Mouse (Mus musculus): ENCODE measurements around the gene Fkbp5. TPM values are rescaled to one million over a fixed set of nuclear protein-coding genes. Genes with fewer than 3 reads are reported as not detected.

The Fkbp5 gene
- total RNA-seq, 2 experiments from 2014 or later, result 61.0 to 63.6 TPM

- peak; percentile 79 for DNase-seq
Measured at GRCm38 (mm10) chr17:28502196-28502821, 15.0 kb downstream of the Fkbp5 start.

GRCm38 (mm10) chr17:28500465-28500864, 16.9 kb downstream of the Fkbp5 start:
- no peak for DNase-seq

- no peak for DNase-seq
Measured at GRCm38 (mm10) chr17:28499190-28499589, 18.1 kb downstream of the Fkbp5 start.

GRCm38 (mm10) chr17:28495832-28496231, 21.5 kb downstream of the Fkbp5 start:
- DNase-seq, result no peak

- no peak for DNase-seq
Measured at GRCm38 (mm10) chr17:28491035-28491770, 26.1 kb downstream of the Fkbp5 start.

- DNase-seq, result no peak
Measured at GRCm38 (mm10) chr17:28488258-28489013, 28.9 kb downstream of the Fkbp5 start.

- no peak for DNase-seq
Measured at GRCm38 (mm10) chr17:28487584-28488257, 29.6 kb downstream of the Fkbp5 start.

- no peak for DNase-seq
Measured at GRCm38 (mm10) chr17:28486720-28487119, 30.6 kb downstream of the Fkbp5 start.

- DNase-seq, result peak; percentile 99
Measured at GRCm38 (mm10) chr17:28485977-28486400, 31.3 kb downstream of the Fkbp5 start.

GRCm38 (mm10) chr17:28485446-28485948, 31.8 kb downstream of the Fkbp5 start:
- DNase-seq, result peak; percentile 62

GRCm38 (mm10) chr17:28484704-28485445, 32.5 kb downstream of the Fkbp5 start:
- DNase-seq, result peak; percentile 70

- DNase-seq, result no peak
Measured at GRCm38 (mm10) chr17:28477421-28477820, 39.9 kb downstream of the Fkbp5 start.

- no peak for DNase-seq
Measured at GRCm38 (mm10) chr17:28476441-28476840, 40.9 kb downstream of the Fkbp5 start.

- no peak for DNase-seq
Measured at GRCm38 (mm10) chr17:28475593-28476325, 41.6 kb downstream of the Fkbp5 start.

- DNase-seq, result no peak
Measured at GRCm38 (mm10) chr17:28472696-28473095, 44.6 kb downstream of the Fkbp5 start.

- DNase-seq, result no peak
Measured at GRCm38 (mm10) chr17:28470876-28471275, 46.5 kb downstream of the Fkbp5 start.

GRCm38 (mm10) chr17:28467749-28468148, 49.6 kb downstream of the Fkbp5 start:
- DNase-seq, result no peak

GRCm38 (mm10) chr17:28465968-28466367, 51.4 kb downstream of the Fkbp5 start:
- no peak for DNase-seq

GRCm38 (mm10) chr17:28463701-28464443, 53.5 kb downstream of the Fkbp5 start:
- DNase-seq, result peak; percentile 36

- DNase-seq, result no peak
Measured at GRCm38 (mm10) chr17:28460388-28460787, 56.9 kb downstream of the Fkbp5 start.

Measured in gastrocnemius, postnatal 25 days (tissue).